Mouse (Mus musculus): ENCODE results near the gene Lrrc28.

- TF ChIP-seq TAL1 (IDR thresholded peaks at IDR 0.05; ENCODE audit: low read length): no peak
- TF ChIP-seq GATA1 (IDR thresholded peaks at IDR 0.05; ENCODE audit: low read length): no peak
Measured at GRCm38 (mm10) chr7:67644291-67644690, 777 bp downstream of the Lrrc28 start.

Measured in erythroblast, embryonic 14.5 days (primary cell).